Mouse (Mus musculus): ENCODE data around the gene Pex16.

GRCm38 (mm10) chr2:92421723-92422387 is 47.4 kb downstream of the Pex16 start:
- TF ChIP-seq CTCF (IDR thresholded peaks at IDR 0.05; ENCODE audit: extremely low read depth, insufficient read depth, insufficient read length, insufficient replicate concordance) (no peak), POLR2A (IDR thresholded peaks at IDR 0.05; ENCODE audit: low read depth, low read length) (no peak)

Data from spleen, adult 2 months (tissue).